Mouse (Mus musculus) C3H10T1/2 (cell line): Measurements from ENCODE around the gene Wdr24. TPM values are rescaled to one million over a fixed set of nuclear protein-coding genes. Genes with fewer than 3 reads are reported as not detected.

Experiments used
- polyA plus RNA-seq, 2 experiments: library from polyadenylated mRNA; unstranded; fragments of >200 nt; fragmentation: generic; extraction: Trizol; gene quantifications; one replicate each; pipeline ENCODE4 v1.2.1; 2012; ENCODE audit warnings: missing spikeins in 2 of 2

Gene Wdr24
- 10 to 100 TPM in 1 of 2 experiments, 1 to 10 TPM in 1; 10.0 to 27.6 TPM for polyA plus RNA-seq

GRCm38 (mm10) chr17:25823452-25823851, at the start of gene Wdr24:
Wdr24 (plus strand) TSS chr17:25823627.

DNA sequence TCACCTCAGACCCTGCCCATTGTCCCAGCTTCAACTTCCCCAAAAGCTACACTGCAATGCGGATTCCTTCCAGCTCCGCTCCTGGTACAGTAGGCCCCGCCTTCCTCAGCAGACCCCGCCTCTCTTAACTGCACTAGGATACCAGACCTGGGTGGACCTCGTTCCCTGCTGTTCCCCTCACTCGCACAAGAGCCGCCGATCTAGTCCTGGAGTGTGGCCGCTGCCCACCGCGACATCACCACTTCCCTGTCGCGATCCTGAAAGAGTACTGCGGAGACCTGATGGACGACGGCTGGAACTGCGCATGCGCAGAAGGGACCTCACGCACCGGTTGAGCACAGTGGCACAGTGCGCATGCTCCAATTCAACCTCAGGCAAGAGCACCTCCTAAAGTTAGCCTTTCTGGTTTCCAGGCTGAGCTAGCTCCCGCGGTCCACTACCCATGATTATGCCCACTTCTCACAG, 38.1 kb upstream of the Wdr24 start, which contains the start of gene Haghl:
TSS of gene Haghl (minus strand) at position 393 of the 465 bp plus-strand sequence.

DNA sequence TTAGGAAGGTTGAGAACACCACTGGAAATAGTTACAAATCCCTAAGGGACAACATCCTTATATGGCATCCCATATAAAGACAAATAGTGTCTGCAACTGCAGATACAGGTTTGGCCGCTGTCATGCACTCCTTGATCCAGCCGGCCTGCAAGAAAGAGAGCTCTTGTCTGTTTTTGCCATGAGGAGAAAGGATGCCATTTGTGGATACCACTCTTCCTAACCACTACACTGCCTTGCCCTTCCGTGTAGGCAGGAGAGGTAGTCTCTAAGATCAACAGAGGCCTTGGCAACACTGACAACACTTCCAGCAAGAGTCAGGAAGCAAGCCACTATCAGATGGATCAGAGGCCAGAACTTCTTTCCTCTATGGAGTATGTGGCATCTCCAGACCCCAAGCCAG, 37.1 kb upstream of the Wdr24 start, which contains the start of gene Ccdc78:
TSS of gene Ccdc78 (plus strand) at position 301 of the 400 bp plus-strand sequence.

GRCm38 (mm10) chr17:25792615-25793014, 30.8 kb upstream of the Wdr24 start, which contains the start of gene Fam173a:
Fam173a (minus strand) TSS chr17:25792901.

DNA sequence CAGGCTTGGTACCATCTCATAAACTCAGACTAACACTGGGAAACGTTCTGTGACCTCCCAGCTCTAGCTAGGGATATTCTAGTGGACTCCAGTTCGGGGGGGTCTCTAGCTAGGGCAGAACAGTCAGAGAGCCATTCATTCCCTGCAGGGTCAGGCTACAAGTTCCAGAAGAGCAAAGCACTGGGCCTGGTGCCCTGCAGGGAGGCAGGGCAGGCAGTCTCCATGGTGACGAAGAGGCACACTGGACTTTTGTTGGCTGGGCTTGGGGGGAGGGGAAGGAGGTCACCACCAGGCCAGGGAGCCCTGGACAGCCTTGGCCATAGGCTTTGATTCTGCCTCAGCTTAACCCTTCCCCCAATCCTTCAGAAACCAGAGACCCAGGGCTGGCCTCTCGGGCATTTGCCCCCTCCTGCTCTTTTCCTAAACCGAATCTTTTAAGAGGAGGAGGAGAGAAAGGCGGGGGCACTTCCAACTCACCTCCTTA, 27.8 kb upstream of the Wdr24 start, which contains the start of gene AC134908.4:
TSS of gene AC134908.4 (minus strand) at position 51 of the 484 bp plus-strand sequence.

DNA sequence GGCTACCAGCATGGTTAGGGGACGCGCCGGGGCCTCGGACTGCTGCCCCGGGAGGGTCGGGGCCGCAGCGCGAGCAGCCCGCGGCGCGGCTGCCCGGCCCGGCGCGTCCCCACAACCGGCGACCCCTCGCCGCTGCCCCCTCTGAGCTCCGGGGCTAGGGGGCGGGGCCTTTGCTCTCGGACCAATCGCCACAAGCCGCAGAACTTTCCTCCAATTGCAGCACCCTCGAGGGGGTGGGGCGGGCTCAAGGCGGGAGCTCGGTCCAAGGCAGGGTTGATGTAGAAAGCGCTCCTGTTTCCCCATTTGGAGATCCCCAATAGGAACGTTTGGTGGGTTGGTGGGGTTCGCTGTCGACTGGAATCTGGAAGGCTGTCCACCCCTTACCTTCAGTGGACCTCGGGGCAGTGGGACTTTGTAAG, 26.5 kb upstream of the Wdr24 start, which contains the start of gene Metrn:
TSS of gene Metrn (minus strand) at position 186 of the 419 bp plus-strand sequence.

GRCm38 (mm10) chr17:25808789-25809605, 14.4 kb upstream of the Wdr24 start, which contains the start of gene Fbxl16:
Fbxl16 (plus strand) TSS chr17:25809085.

DNA sequence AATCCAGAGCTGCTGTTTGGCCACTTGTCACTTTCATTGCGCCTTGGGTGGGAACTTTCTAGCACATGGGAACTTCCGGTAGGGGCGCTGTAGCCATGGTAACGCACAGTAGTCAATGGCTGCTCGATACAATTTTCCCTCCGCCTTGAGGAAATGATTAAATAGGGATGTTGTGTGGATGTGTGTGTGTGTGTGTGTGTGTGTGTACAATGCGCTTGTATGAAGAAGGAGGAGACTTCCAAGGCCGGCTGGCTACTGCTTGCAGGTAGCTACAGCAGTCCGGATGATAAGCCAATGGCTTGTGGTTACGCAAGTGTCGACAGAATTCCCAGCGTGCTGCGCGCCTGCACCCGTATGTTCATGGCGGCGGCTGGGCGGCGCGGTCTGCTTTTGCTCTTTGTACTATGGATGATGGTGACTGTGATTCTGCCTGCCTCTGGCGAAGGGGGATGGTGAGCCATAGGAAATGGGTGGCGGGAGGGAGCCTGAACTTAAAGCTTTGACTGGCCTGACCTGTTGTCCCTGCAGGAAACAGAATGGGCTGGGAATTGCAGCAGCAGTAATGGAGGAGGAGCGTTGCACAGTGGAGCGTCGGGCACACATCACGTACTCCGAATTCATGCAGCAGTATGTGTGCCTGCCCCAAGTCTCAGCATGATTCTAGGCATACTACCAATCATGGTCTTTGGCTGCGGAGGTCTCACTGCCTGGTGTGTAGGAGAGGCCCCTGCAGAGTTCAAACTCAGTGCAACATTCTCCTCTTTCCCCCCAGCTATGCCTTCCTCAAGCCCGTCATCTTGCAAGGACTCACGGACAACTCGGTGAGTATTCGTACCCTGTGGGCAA, 5.5 kb downstream of the Wdr24 start, which contains the start of gene Jmjd8:
TSS of gene Jmjd8 (plus strand) at position 156 of the 846 bp plus-strand sequence.

GRCm38 (mm10) chr17:25833291-25833663, 9.8 kb downstream of the Wdr24 start, which contains the start of gene Stub1:
Stub1 (minus strand) TSS chr17:25833404.

DNA sequence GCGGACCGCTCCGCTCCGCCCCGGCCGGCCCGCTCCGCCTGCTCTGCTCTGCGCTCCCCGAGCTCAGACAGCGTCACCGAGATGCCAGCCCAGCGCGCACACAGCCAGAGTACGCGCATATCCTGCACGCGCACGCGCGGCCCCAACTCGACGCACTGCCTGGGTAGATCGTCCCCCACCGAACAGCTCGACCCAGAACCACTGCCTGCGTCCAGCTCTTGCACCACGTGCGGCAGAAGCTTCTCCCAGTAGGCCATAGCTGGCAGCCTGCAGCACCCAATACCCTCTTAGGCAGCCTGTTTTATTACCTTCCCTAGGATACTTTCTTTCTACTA, 13.6 kb downstream of the Wdr24 start, which contains the start of gene Rhbdl1:
TSS of gene Rhbdl1 (minus strand) at position 220 of the 335 bp plus-strand sequence.

DNA sequence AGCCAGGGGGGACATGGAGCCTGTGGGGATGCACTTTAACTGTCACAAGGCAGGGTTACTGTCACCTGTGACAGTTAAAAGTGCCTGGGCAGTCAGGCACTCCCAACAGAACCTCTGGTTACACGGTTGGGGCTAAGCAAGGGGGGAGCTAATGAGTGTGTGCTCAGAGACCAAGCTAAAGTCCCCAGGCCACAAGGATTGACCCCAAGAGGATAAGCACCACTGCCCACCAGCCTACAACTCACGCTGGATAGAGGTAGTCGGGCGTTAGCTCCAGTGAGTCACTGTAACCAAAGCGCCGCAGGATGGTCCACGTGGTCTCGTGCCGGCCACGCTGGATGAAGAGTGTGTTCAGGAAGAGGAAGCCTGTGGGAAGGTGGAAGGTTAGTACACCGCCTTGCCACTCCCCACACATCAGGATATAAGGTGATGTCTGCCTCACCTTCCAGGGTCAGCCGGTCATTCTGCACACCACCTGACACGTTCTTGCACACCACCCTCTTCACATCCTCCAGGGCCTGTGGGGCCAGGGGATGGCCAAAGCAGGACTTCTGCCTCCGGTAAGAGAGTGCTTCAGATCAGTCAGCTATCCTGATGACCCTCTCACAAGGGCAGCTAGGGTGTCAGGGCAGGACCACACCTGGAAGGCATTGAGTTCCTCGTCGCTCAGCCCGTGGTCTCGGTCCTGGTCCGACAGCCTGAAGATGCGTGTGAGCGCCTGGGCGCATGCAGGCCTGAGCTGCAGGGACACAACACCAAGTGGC, 17.9 kb downstream of the Wdr24 start, which contains the start of gene Gm20683:
TSS of gene Gm20683 (minus strand) at position 647 of the 764 bp plus-strand sequence.

DNA sequence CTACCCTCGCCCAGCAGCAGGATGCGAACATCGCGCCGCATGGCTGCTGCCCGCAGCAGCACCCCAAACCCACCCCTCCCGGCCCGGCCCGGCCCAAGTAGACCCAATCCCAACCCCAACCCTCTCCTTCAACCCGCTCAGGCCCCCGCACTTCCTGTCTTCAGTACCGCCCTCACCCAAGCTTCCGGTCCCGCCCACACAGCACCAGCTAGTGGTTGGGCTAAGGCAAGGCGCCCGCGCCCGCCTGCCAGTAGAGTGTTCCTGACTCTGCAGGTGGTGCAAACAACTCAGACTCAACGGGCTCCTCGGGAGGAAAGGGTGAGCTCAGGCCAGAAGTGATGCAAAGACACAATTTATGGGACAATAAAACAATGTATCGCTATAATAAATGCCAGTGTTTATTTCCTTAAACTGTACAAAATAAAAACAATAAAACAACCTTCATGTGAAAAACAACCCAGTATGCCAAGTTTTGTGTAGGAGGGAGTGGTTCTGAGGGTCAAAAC, 21.0 kb downstream of the Wdr24 start, which contains the start of gene Rhot2:
TSS of gene Rhot2 (minus strand) at position 456 of the 506 bp plus-strand sequence.

DNA sequence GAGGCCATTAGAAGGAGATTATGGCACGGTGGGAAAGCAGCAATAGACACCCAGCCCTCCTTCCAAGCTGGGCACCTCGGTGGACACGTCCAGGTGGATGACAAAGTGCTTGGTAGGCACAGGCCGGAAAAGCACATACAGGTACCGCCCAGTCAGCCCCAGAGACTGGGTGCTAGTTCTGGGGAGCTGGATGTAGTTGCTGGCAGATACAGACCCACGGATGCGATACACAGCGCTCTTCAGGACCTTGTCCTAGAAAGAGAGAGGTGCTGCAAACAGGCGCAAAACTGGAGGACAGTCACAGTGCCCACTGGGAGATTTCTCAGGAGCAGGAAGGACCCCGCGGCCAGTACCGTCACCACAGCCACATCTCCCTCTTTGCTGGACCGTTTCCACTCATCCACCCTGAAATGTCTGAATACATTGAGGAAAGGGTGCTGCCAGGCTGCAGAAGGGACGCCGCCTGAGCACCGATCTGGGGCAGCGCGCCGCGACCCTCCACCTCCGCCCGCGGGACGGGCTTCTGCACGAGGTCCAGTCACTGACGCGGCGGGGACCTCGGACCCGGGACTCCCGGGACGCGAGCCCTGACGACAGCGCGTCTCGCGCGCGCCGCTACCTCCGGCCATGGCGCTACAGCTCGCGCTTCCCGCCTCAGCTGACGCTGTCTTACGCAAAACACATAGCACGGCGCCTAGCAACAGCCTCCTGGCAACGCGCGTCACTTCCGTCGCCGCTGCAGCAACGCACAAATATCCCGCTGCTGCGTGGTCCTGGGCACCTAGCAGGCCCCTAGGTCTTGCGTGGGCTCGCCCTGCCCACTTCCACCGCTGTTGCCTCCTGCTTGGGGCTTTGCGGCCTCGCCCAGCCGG, 37.6 kb downstream of the Wdr24 start, which contains the start of gene Wdr90:
TSS of gene Wdr90 (minus strand) at position 670 of the 872 bp plus-strand sequence.

DNA sequence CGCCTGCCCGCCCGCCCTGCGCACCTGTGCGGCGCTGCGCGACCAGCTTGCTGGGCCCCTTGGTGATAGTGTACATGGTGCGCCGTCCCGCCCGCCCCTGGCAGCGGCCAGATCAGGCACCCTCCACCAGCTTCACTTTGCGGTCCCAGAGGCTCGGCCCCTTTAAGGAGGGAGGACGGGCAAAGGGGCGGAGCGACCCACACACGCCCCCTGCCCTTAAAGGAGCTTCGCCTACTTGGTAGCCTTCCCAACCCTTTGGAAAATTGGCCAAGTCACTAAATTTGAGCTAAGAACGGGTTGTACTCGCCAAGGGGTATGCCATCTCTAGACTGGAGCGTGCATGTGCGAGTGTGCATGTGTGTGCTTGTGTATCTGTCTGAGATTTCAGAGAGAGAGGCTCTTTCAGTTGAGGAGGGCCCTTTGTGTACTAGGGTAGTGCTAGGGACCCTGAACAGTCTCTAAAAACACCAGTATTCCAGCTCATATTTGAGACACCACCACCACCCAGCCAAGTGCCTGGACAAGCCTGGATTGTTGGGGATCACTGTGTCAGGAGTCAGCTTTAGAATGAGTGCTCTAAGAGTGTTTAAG, 45.3 kb downstream of the Wdr24 start, which contains the start of gene Mcrip2:
TSS of gene Mcrip2 (minus strand) at position 164 of the 591 bp plus-strand sequence.

GRCm38 (mm10) chr17:25874721-25875170, 51.3 kb downstream of the Wdr24 start, which contains the start of gene Mettl26:
Mettl26 (plus strand) TSS chr17:25875074.

